Mouse (Mus musculus) intestine, postnatal 0 days (tissue): ENCODE measurements around the gene Soga1. TPM values are rescaled to one million over a fixed set of nuclear protein-coding genes. Genes with fewer than 3 reads are reported as not detected.

ENCODE experiments used
- ATAC-seq: fragments of 200-750 bp; cut with Nextera tagmentation; 2 replicates; pipeline ENCODE4 v1.8.0; 2017; ENCODE audit warnings: mild to moderate bottlenecking, moderate TSS enrichment, moderate library complexity
- H3K27ac ChIP-seq: fragments of 300-500 bp; sonication (generic); 2 replicates; pipeline ENCODE4 v1.5.1; 2014; ENCODE audit warnings: mild to moderate bottlenecking, low read depth, low read length, moderate library complexity
- H3K27me3 ChIP-seq: fragments of 300-500 bp; sonication (generic); replicated peaks from 2 replicates; pipeline ENCODE4 v1.6.1; 2014; ENCODE audit warnings: low read length, mixed read lengths; ENCODE audit not compliant: control insufficient read depth, insufficient read depth
- H3K36me3 ChIP-seq: fragments of 300-500 bp; sonication (generic); 2 replicates; pipeline ENCODE4 v1.6.1; 2014; ENCODE audit warnings: mild to moderate bottlenecking, moderate library complexity; ENCODE audit not compliant: control insufficient read depth, insufficient read depth
- H3K4me1 ChIP-seq: fragments of 300-500 bp; sonication (generic); replicated peaks from 2 replicates; pipeline ENCODE4 v1.6.1; 2014; ENCODE audit warnings: antibody characterized with exemption, low read length, mixed read lengths; ENCODE audit not compliant: control insufficient read depth, insufficient read depth
- H3K4me2 ChIP-seq: fragments of 300-500 bp; sonication (generic); replicated peaks from 2 replicates; pipeline ENCODE4 v1.6.1; 2014; ENCODE audit warnings: low read depth, mild to moderate bottlenecking, moderate library complexity
- H3K4me3 ChIP-seq: fragments of 300-500 bp; sonication (generic); 2 replicates; pipeline ENCODE4 v1.5.1; 2014; ENCODE audit warnings: low read depth, low read length
- H3K9ac ChIP-seq: fragments of 300-500 bp; sonication (generic); 2 replicates; pipeline ENCODE4 v1.6.1; 2014; ENCODE audit warnings: mild to moderate bottlenecking, low read depth, low read length
- H3K9me3 ChIP-seq: fragments of 300-500 bp; sonication (generic); 2 replicates; pipeline ENCODE4 v1.6.1; 2016; ENCODE audit warnings: mixed run types; ENCODE audit not compliant: control insufficient read depth
- CTCF ChIP-seq: sonication (generic); IDR thresholded peaks from 2 replicates; pipeline ENCODE4 v1.5.1; 2016; ENCODE audit warnings: low read depth, mild to moderate bottlenecking, control low read depth, antibody characterized with exemption, moderate library complexity
- WGBS: fragments of 180-500 bp; shearing (Covaris S2); extraction: QIAGEN DNeasy Blood & Tissue Kit; methylation state at CpG from one replicate; pipeline ENCODE4 v1.1.7; 2014; 5-methylcytosine and 5-hydroxymethylcytosine counted together
- polyA plus RNA-seq: library from polyadenylated mRNA; unstranded; fragments of >200 nt; fragmentation: Nextera tagmentation; extraction: Ambion mirVana; gene quantifications from 2 replicates; pipeline ENCODE4 v1.2.1, GENCODE M21; 2015

Soga1 gene
- polyA plus RNA-seq, 1 experiment from 2014 or later = 0.90 TPM

DNA sequence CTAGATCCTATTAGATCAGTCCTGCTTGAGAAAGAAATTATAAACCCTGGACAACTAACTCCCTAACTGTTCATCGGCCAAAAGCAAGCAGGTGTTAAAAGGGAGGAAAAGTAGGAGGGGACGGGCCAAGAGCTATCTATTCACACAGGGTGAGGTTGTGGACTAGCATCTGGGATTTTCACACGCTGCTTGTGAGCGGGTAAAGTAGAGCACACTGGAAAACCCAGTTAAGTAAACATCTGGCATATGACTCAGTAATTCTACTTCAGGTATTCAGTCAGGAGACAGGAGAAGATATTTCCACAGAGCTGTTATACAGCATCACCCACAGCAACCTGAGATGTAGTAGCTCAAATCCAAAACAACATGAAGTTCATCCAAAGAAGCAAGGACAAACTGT is 39.5 kb upstream of the Soga1 start:
- H3K36me3 ChIP-seq = peaks cover 46% of the 10 kb centered on the region
- TF ChIP-seq CTCF = no peak
- no peaks in the 10 kb centered on the region for H3K9me3 ChIP-seq
- H3K4me3 ChIP-seq = no peak overlapping the region
- no peak overlapping the region for H3K27ac ChIP-seq
- no peaks in the 10 kb centered on the region for H3K27me3 ChIP-seq
- WGBS = 33% methylated on average over 4 of the region's 4 CpGs
- no peak overlapping the region for H3K4me2 ChIP-seq
- no peak overlapping the region for H3K9ac ChIP-seq
- no peak for ATAC-seq
- no peaks in the 10 kb centered on the region for H3K4me1 ChIP-seq

DNA sequence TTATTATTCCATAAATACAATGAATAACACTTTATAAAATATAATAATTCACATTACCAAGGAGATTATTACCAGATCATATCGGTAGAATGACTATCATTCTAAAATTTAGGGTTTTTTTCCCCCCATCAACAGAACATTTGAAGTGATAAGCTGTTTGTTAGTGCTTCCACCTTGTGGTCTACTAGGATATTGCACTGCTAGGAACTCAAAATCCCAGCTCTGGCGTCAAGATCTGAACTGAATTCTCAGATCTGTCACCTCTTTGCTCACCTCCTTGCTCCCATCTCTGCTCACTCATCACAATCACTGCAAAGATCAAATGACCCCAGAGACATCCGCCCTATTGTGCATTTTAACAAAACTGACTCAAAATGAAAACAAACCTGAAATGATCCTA is 37.9 kb upstream of the Soga1 start:
- 19% methylated on average over 3 of the region's 3 CpGs for WGBS
- peak; percentile 78 for TF ChIP-seq CTCF

DNA sequence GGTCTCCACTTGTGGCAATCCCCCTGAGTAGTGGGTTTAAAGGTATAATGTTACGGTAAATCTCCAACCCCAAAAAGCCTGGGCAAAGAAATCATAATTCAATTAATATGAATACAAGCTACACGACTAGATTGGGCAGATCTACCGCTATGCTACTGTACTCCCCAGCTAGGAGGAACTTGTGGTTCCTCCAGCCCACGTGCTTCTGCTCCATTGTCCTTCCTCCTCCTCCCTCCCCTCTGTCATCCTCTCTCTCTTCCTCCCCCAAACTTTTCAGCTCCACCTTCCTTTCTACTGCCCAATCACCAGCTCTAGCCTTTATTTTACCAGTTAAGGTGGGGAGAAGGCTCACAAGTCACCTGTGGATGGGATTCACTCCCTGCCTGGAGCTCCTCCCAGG is 29.2 kb upstream of the Soga1 start:
- TF ChIP-seq CTCF = no peak
- H3K36me3 ChIP-seq = peaks cover 82% of the 10 kb centered on the region
- ATAC-seq = no peak
- H3K4me3 ChIP-seq = no peak overlapping the region
- H3K9me3 ChIP-seq = no peaks in the 10 kb centered on the region
- H3K27ac ChIP-seq = no peak overlapping the region
- 85% methylated on average over 4 of the region's 4 CpGs for WGBS
- no peaks in the 10 kb centered on the region for H3K27me3 ChIP-seq
- no peaks in the 10 kb centered on the region for H3K4me1 ChIP-seq
- no peak overlapping the region for H3K4me2 ChIP-seq
- H3K9ac ChIP-seq = no peak overlapping the region

More for the DNA sequence above, 37.9 kb upstream of the Soga1 start:
- no peaks in the 10 kb centered on the region for H3K9me3 ChIP-seq
- no peaks in the 10 kb centered on the region for H3K27me3 ChIP-seq
- H3K4me2 ChIP-seq = no peak overlapping the region
- H3K27ac ChIP-seq = no peak overlapping the region
- no peak for ATAC-seq
- no peak overlapping the region for H3K4me3 ChIP-seq
- no peak overlapping the region for H3K9ac ChIP-seq
- peaks cover 54% of the 10 kb centered on the region for H3K36me3 ChIP-seq
- no peaks in the 10 kb centered on the region for H3K4me1 ChIP-seq

DNA sequence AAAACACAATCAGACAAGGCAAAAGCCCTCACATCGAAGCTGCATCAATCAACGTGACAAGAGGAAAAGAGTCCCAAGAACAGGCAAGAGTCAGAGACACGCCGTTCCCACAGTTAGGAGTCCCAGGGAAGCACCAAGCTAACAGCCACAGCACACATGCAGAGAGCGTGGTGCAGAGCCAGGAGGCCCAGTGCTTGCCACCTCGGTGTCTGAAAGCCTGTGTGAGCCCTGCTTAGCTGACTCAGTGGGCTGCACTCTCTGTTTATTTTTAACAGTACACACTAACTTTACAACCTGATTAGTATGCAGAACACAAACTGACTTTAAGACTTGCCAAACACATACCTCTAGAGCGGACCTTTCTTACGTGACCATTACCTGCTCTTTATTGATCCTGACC is 25.4 kb upstream of the Soga1 start:
- WGBS = 90% methylated on average over 8 of the region's 8 CpGs
- no peaks in the 10 kb centered on the region for H3K27me3 ChIP-seq
- peaks cover 81% of the 10 kb centered on the region for H3K36me3 ChIP-seq
- ATAC-seq = no peak
- H3K4me1 ChIP-seq = no peaks in the 10 kb centered on the region
- H3K4me3 ChIP-seq = no peak overlapping the region
- no peaks in the 10 kb centered on the region for H3K9me3 ChIP-seq
- no peak overlapping the region for H3K4me2 ChIP-seq
- H3K9ac ChIP-seq = no peak overlapping the region
- no peak overlapping the region for H3K27ac ChIP-seq
- no peak for TF ChIP-seq CTCF

DNA sequence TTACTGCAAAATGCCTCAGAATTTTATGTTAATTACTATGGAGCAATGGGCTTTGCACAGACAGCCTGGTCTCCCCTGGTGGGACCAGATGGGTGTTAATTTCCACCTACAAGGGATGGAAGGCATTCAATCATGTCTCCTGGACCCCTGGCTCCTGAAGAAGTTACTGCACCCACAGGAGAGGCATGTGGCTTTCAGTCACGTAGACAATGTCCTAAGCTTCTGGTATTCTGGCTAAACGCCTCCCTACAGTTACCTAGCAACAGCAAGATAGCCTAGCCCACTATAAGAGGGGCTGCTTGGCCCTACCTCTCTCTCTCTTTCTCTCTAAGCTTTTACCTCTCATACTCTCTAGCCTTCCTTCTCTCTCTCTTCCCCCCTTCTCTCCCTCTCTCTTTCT is 23.2 kb upstream of the Soga1 start:
- Histone ChIP-seq H3K4me1 (no peaks in the 10 kb centered on the region), H3K4me3 (no peak overlapping the region), H3K4me2 (no peak overlapping the region), H3K9me3 (no peaks in the 10 kb centered on the region), H3K27ac (no peak overlapping the region), H3K27me3 (no peaks in the 10 kb centered on the region), H3K9ac (no peak overlapping the region), H3K36me3 (peaks cover 74% of the 10 kb centered on the region)
- no peak for TF ChIP-seq CTCF
- 67% methylated on average over 2 of the region's 2 CpGs for WGBS
- ATAC-seq = no peak

DNA sequence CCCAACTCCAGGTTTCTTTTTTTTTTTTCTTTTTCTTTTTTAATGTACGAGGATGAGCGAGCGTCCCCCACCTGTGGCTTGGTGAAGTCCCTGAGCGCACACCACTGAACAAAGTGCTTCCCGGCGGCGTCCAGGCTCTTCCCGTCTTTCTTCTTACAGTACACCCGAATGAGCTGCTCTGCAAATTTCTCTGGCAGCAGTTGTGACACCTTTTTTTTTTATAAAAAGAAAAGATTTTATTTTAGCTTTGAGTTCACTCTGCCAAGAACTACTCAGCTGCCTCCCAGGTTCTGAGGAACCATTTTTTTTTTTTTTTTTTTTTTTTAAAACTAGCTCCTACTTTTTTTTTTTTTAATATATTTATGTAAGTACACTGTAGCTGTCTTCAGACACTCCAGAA is 22.6 kb upstream of the Soga1 start:
- Histone ChIP-seq H3K9ac (no peak overlapping the region), H3K4me1 (no peaks in the 10 kb centered on the region), H3K27me3 (no peaks in the 10 kb centered on the region), H3K4me2 (no peak overlapping the region), H3K9me3 (no peaks in the 10 kb centered on the region), H3K27ac (no peak overlapping the region), H3K36me3 (peaks cover 73% of the 10 kb centered on the region), H3K4me3 (no peak overlapping the region)
- no peak for TF ChIP-seq CTCF
- 98% methylated on average over 9 of the region's 9 CpGs for WGBS
- ATAC-seq = no peak

DNA sequence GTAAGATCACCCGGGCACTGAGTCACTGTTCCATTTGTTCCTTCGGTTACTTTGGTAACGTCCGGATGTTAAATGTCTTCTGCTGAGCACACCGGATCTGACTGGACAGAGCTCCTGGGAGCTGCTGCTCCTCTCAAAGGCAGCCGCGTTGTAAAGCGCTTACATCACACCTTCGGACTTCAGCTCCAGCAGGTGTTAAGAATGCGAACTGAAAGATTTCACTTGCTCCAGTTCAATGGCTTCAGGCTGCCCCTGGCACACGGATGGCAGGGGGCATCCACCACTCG is 21.2 kb upstream of the Soga1 start:
- no peak for TF ChIP-seq CTCF
- ATAC-seq = no peak
- Histone ChIP-seq H3K27ac (no peak overlapping the region), H3K36me3 (peaks cover 60% of the 10 kb centered on the region), H3K27me3 (no peaks in the 10 kb centered on the region), H3K9ac (no peak overlapping the region), H3K4me3 (no peak overlapping the region), H3K4me1 (no peaks in the 10 kb centered on the region), H3K4me2 (no peak overlapping the region), H3K9me3 (no peaks in the 10 kb centered on the region)
- 85% methylated on average over 12 of the region's 12 CpGs for whole genome bisulfite sequencing
